7 mouse cellular contexts compared by ENCODE assay signal in genomic region chr5:64968961-64969860, GRCm38 (mm10). TPM values are rescaled to one million over a fixed set of nuclear protein-coding genes. Genes with fewer than 3 reads are reported as not detected.
DNase-seq lines count a peak whose midpoint lies in the region; ATAC-seq and TF ChIP-seq lines count a peak whose summit lies in the region.

No protein-coding gene starts in this region.

- POLR2A ChIA-PET in Patski (lab: Charles Lee): no interaction called here

- peak; percentile 34 for ATAC-seq in Patski
- no peak for ATAC-seq in hindbrain, embryonic 14.5 days (ENCODE audit: low FRiP score)
- ATAC-seq in liver, embryonic 15.5 days (ENCODE audit: insufficient read depth): peak; percentile 59
- peak; percentile 62 for ATAC-seq in neural tube, embryonic 11.5 days (ENCODE audit: insufficient read depth, low FRiP score, low TSS enrichment)

- no peaks in the 10 kb centered on the region for H3K9me3 ChIP-seq in forebrain, embryonic 10.5 days
- H3K9me3 ChIP-seq in hindbrain, embryonic 14.5 days (ENCODE audit: control insufficient read depth, low read length): no peaks in the 10 kb centered on the region
- H3K9me3 ChIP-seq in liver, embryonic 15.5 days (replicated peaks): no peaks in the 10 kb centered on the region
- H3K9me3 ChIP-seq in neural tube, embryonic 11.5 days (ENCODE audit: control insufficient read depth, low read length): no peaks in the 10 kb centered on the region

- CTCF ChIA-PET in Patski (lab: Charles Lee): interaction anchor here (1.0 kb wide), 1 partner anchor 15 kb away, joined by 3 read pairs; no protein-coding TSS in a partner anchor

- H3K4me3 ChIP-seq in forebrain, embryonic 10.5 days: peak overlapping the region; percentile 75
- peak overlapping the region; percentile 56 for H3K4me3 ChIP-seq in hindbrain, embryonic 14.5 days (replicated peaks; ENCODE audit: low read length)
- H3K4me3 ChIP-seq in liver, embryonic 15.5 days (replicated peaks): peak overlapping the region; percentile 61
- H3K4me3 ChIP-seq in neural tube, embryonic 11.5 days (ENCODE audit: low read depth, low read length): peak overlapping the region; percentile 62

- in situ Hi-C loops in Patski (cut with MboI; ENCODE audit: low pct_unique_long_range_greater_than_20kb): loop anchor here (10.0 kb wide), 1 partner anchor 464 kb away; no protein-coding TSS in a partner anchor

- peaks cover 34% of the 10 kb centered on the region for H3K4me1 ChIP-seq in forebrain, embryonic 10.5 days
- peaks cover 4% of the 10 kb centered on the region; the same call in 1 of the 2 replicates for H3K4me1 ChIP-seq in hindbrain, embryonic 14.5 days (replicated peaks; ENCODE audit: control insufficient read depth, insufficient read depth, low read length)
- H3K4me1 ChIP-seq in liver, embryonic 15.5 days (replicated peaks): peaks cover 19% of the 10 kb centered on the region; the same call in 1 of the 2 replicates
- H3K4me1 ChIP-seq in neural tube, embryonic 11.5 days (ENCODE audit: control insufficient read depth, insufficient read depth, low read length): no peaks in the 10 kb centered on the region; the same call in none of the 2 replicates

- peak overlapping the region; percentile 61 for H3K9ac ChIP-seq in hindbrain, embryonic 14.5 days
- H3K9ac ChIP-seq in liver, embryonic 15.5 days: peak overlapping the region; percentile 56; the same call in 1 of the 2 replicates
- peak overlapping the region; percentile 77 for H3K9ac ChIP-seq in neural tube, embryonic 11.5 days (ENCODE audit: low read length)

- peak overlapping the region; percentile 94 for H3K4me2 ChIP-seq in hindbrain, embryonic 14.5 days (replicated peaks)
- H3K4me2 ChIP-seq in liver, embryonic 15.5 days: peak overlapping the region; percentile 75
- peak overlapping the region; percentile 89 for H3K4me2 ChIP-seq in neural tube, embryonic 11.5 days (ENCODE audit: low read depth)

- TF ChIP-seq CTCF in Patski (IDR thresholded peaks at IDR 0.05): no peak

- WGBS in forebrain, embryonic 10.5 days: 3% methylated on average over 14 of the region's 14 CpGs
- 6% methylated on average over 14 of the region's 14 CpGs for WGBS in hindbrain, embryonic 14.5 days
- WGBS in liver, embryonic 15.5 days (ENCODE audit: insufficient replicate concordance): 6% methylated on average over 14 of the region's 14 CpGs
- WGBS in neural tube, embryonic 11.5 days: 5% methylated on average over 14 of the region's 14 CpGs

- DNase-seq in CD4-positive, CD25-positive, alpha-beta regulatory T cell, adult 2 months (ENCODE audit: low read depth, low spot score): peak; percentile 52
- DNase-seq in Patski (ENCODE audit: low read depth, low spot score): no peak
- DNase-seq in forebrain, embryonic 10.5 days (ENCODE audit: extremely low spot score, low spot score): peak; percentile 34
- no peak for DNase-seq in hindbrain, embryonic 14.5 days (ENCODE audit: low spot score)
- peak; percentile 41 for DNase-seq in neural tube, embryonic 11.5 days (ENCODE audit: low spot score)
- DNase-seq in right cerebral cortex, postnatal 25 days: no peak

- H3K27me3 ChIP-seq in Patski: no peaks in the 10 kb centered on the region
- H3K27me3 ChIP-seq in forebrain, embryonic 10.5 days (ENCODE audit: poor library complexity, severe bottlenecking): peaks cover 15% of the 10 kb centered on the region; the same call in 1 of the 2 replicates
- peaks cover 18% of the 10 kb centered on the region; the same call in 1 of the 2 replicates for H3K27me3 ChIP-seq in hindbrain, embryonic 14.5 days (ENCODE audit: control insufficient read depth, insufficient read depth, low read length)
- H3K27me3 ChIP-seq in liver, embryonic 15.5 days: peaks cover 18% of the 10 kb centered on the region
- H3K27me3 ChIP-seq in neural tube, embryonic 11.5 days (ENCODE audit: control insufficient read depth, insufficient read depth, low read length): 0 out of 2 replicates have a peak, but pooled peaks cover 2% of the 10 kb centered on the region

- H3K36me3 ChIP-seq in forebrain, embryonic 10.5 days (replicated peaks): no peaks in the 10 kb centered on the region
- no peaks in the 10 kb centered on the region for H3K36me3 ChIP-seq in hindbrain, embryonic 14.5 days (replicated peaks; ENCODE audit: control insufficient read depth, insufficient read depth)
- H3K36me3 ChIP-seq in liver, embryonic 15.5 days (replicated peaks): no peaks in the 10 kb centered on the region
- no peaks in the 10 kb centered on the region for H3K36me3 ChIP-seq in neural tube, embryonic 11.5 days (ENCODE audit: control insufficient read depth, insufficient read depth, low read length)

- peak overlapping the region; percentile 88 for H3K27ac ChIP-seq in forebrain, embryonic 10.5 days
- no peak overlapping the region for H3K27ac ChIP-seq in hindbrain, embryonic 14.5 days
- H3K27ac ChIP-seq in liver, embryonic 15.5 days (replicated peaks): peak overlapping the region; percentile 57; the same call in 1 of the 2 replicates
- no peak overlapping the region for H3K27ac ChIP-seq in neural tube, embryonic 11.5 days (ENCODE audit: low read depth, low read length)

RNA-seq across cellular contexts. Expression of gene Fam114a1, which starts 0.7 kb away (rescaled TPM):
- 29.7 TPM for polyA plus RNA-seq in Patski (2021)
- polyA plus RNA-seq in forebrain, embryonic 10.5 days (2016; fragmentation: Nextera tagmentation; extraction: Ambion mirVana): 11.7 and 13.6 TPM in 2 replicates
- polyA plus RNA-seq in hindbrain, embryonic 14.5 days (2014; fragmentation: Nextera tagmentation; extraction: Ambion mirVana): 7.1 and 10.3 TPM in 2 replicates
- polyA plus RNA-seq in liver, embryonic 15.5 days (2015; fragmentation: Nextera tagmentation; extraction: Ambion mirVana): 11.9 and 12.7 TPM in 2 replicates
- polyA plus RNA-seq in neural tube, embryonic 11.5 days (2014; fragmentation: Nextera tagmentation; extraction: Ambion mirVana): 13.6 and 16.7 TPM in 2 replicates

RNA-seq across cellular contexts. Expression of gene Tlr6, which starts 9.3 kb away (rescaled TPM):
- 1.6 TPM for polyA plus RNA-seq in Patski (2021)
- polyA plus RNA-seq in forebrain, embryonic 10.5 days (2016; fragmentation: Nextera tagmentation; extraction: Ambion mirVana): 0.12 and 0.26 TPM in 2 replicates
- polyA plus RNA-seq in hindbrain, embryonic 14.5 days (2014; fragmentation: Nextera tagmentation; extraction: Ambion mirVana): 0.18 and 0.55 TPM in 2 replicates
- polyA plus RNA-seq in liver, embryonic 15.5 days (2015; fragmentation: Nextera tagmentation; extraction: Ambion mirVana): 0.47 and 0.60 TPM in 2 replicates
- 0.34 and 0.41 TPM in 2 replicates for polyA plus RNA-seq in neural tube, embryonic 11.5 days (2014; fragmentation: Nextera tagmentation; extraction: Ambion mirVana)

RNA-seq across cellular contexts. Expression of gene Tlr1, which starts 35.8 kb away (rescaled TPM):
- 1.2 TPM for polyA plus RNA-seq in Patski (2021)
- 0.58 and 0.62 TPM in 2 replicates for polyA plus RNA-seq in forebrain, embryonic 10.5 days (2016; fragmentation: Nextera tagmentation; extraction: Ambion mirVana)
- 0.46 and 0.61 TPM in 2 replicates for polyA plus RNA-seq in hindbrain, embryonic 14.5 days (2014; fragmentation: Nextera tagmentation; extraction: Ambion mirVana)
- polyA plus RNA-seq in liver, embryonic 15.5 days (2015; fragmentation: Nextera tagmentation; extraction: Ambion mirVana): 1.0 and 1.5 TPM in 2 replicates
- polyA plus RNA-seq in neural tube, embryonic 11.5 days (2014; fragmentation: Nextera tagmentation; extraction: Ambion mirVana): 0.50 and 0.88 TPM in 2 replicates

Comparison
In these comparisons a context has a peak if more than half of its experiments do, and no peak if none do; other contexts are left out.
1. DNase-seq: peak in CD4-positive, CD25-positive, alpha-beta regulatory T cell, adult 2 months (single experiment), forebrain, embryonic 10.5 days (single experiment) and neural tube, embryonic 11.5 days (single experiment); none in Patski (single experiment), hindbrain, embryonic 14.5 days (single experiment) and right cerebral cortex, postnatal 25 days (single experiment).
2. H3K27ac ChIP-seq: peak in forebrain, embryonic 10.5 days (single experiment) and liver, embryonic 15.5 days (single experiment); none in hindbrain, embryonic 14.5 days (single experiment) and neural tube, embryonic 11.5 days (single experiment).
3. Peak in every context shown above with its lines, with median percentiles within 50 percentile points of each other: H3K4me3 ChIP-seq, H3K4me2 ChIP-seq and H3K9ac ChIP-seq.